Mouse (Mus musculus): ENCODE measurements at regions not wholly inside any gene's neighbourhood (a gene's known extent, or its start where the extent isn't known, plus 50 kb on each side); places are given as distances from the start of the nearest gene placed in this dataset.

GRCm38 (mm10) chr4:137101169-137101568 lies 52.6 kb upstream of the Zbtb40 start:
- DNase-seq (ENCODE audit: low spot score in 2 of 2) = no peak

- DNase-seq (ENCODE audit: low spot score in 2 of 2) = no peak
Observed at GRCm38 (mm10) chr4:137100756-137101155, 52.2 kb upstream of the Zbtb40 start.
